Mouse (Mus musculus) limb, embryonic 14.5 days (tissue): ENCODE measurements around the gene Tmem38b. TPM values are rescaled to one million over a fixed set of nuclear protein-coding genes. Genes with fewer than 3 reads are reported as not detected.

ENCODE experiments used
- ATAC-seq: fragments of 200-750 bp; cut with Nextera tagmentation; 2 replicates; pipeline ENCODE4 v1.8.0; 2017; ENCODE audit warnings: low read depth, moderate number of reproducible peaks, moderate TSS enrichment; ENCODE audit not compliant: low FRiP score
- DNase-seq: peaks from one replicate; pipeline ENCODE4 v3.0.0-alpha.2; 2015; ENCODE audit warnings: low spot score
- H3K27ac ChIP-seq: fragments of 300-500 bp; sonication (generic); replicated peaks from 2 replicates; pipeline ENCODE4 v1.5.1; 2014; ENCODE audit warnings: low read depth, mild to moderate bottlenecking, low read length, moderate library complexity, mixed read lengths
- H3K27me3 ChIP-seq: fragments of 300-500 bp; sonication (generic); 2 replicates; pipeline ENCODE4 v1.6.1; 2014; ENCODE audit warnings: low read length, mixed read lengths; ENCODE audit not compliant: control insufficient read depth, insufficient read depth
- H3K36me3 ChIP-seq: fragments of 300-500 bp; sonication (generic); 2 replicates; pipeline ENCODE4 v1.6.1; 2014; ENCODE audit warnings: mild to moderate bottlenecking, low read length, moderate library complexity, mixed read lengths; ENCODE audit not compliant: control insufficient read depth, insufficient read depth
- H3K4me1 ChIP-seq: fragments of 300-500 bp; sonication (generic); 2 replicates; pipeline ENCODE4 v1.6.1; 2014; ENCODE audit warnings: antibody characterized with exemption, low read length, mixed read lengths; ENCODE audit not compliant: control insufficient read depth, insufficient read depth
- H3K4me2 ChIP-seq: fragments of 300-500 bp; sonication (generic); replicated peaks from 2 replicates; pipeline ENCODE4 v1.6.1; 2014; ENCODE audit warnings: low read depth, mild to moderate bottlenecking, low read length, moderate library complexity; ENCODE audit not compliant: severe bottlenecking
- H3K4me3 ChIP-seq: fragments of 300-500 bp; sonication (generic); replicated peaks from 2 replicates; pipeline ENCODE4 v1.5.1; 2014; ENCODE audit warnings: low read length
- H3K9ac ChIP-seq: fragments of 300-500 bp; sonication (generic); 2 replicates; pipeline ENCODE4 v1.6.1; 2014; ENCODE audit warnings: mild to moderate bottlenecking, low read depth, low read length, moderate library complexity; ENCODE audit not compliant: severe bottlenecking
- H3K9me3 ChIP-seq: fragments of 300-500 bp; sonication (generic); 2 replicates; pipeline ENCODE4 v1.6.1; 2016; ENCODE audit warnings: low read length; ENCODE audit not compliant: control insufficient read depth
- POLR2A ChIP-seq: fragments of 200-500 bp; IDR thresholded peaks from 2 replicates; pipeline ENCODE4 v1.8.0; 2012; ENCODE audit warnings: inconsistent platforms, mild to moderate bottlenecking, moderate library complexity, borderline replicate concordance; ENCODE audit not compliant: insufficient read depth, insufficient read length; ENCODE audit errors: extremely low read depth
- WGBS: fragments of 180-500 bp; shearing (Covaris S2); extraction: QIAGEN DNeasy Blood & Tissue Kit; methylation state at CpG from one replicate; pipeline ENCODE4 v1.1.7; 2014; 5-methylcytosine and 5-hydroxymethylcytosine counted together
- polyA plus RNA-seq, 2 experiments: library from polyadenylated mRNA; depleted of rRNA in 1 of 2; stranded (reverse) in 1 of 2; unstranded in 1 of 2; fragments of >200 nt; fragmentation: Nextera tagmentation in 1 of 2; extraction: Ambion mirVana in 1 of 2; gene quantifications; 2 replicates each; pipeline versions ENCODE4 v1.2.1 to v1.2.3; 2012 to 2014

Tmem38b gene
- polyA plus RNA-seq, 2 experiments, result 8.0 to 12.6 TPM

DNA sequence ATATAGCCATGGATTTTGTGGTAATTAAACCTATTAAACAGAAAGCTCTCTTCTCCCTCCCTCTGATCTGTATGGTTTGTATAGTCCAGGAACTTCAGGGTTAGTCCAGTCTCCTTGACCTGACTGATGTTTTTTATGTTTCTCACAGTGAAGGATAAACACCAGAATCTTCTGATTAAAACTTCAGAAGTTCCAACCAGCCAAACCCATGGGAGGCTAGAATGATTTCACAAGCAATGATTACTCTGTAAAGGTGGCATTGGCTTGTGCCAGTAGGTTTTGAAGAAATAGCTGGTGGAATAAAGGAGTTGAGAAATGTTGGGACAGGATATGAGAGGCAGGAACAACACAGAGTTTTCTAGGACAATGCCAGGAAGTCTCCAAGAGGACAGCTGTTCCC is 40.6 kb downstream of the Tmem38b start:
- no peaks in the 10 kb centered on the region for H3K4me1 ChIP-seq
- no peak overlapping the region for H3K27ac ChIP-seq
- peaks cover 4% of the 10 kb centered on the region; the same call in 1 of the 2 replicates for H3K9me3 ChIP-seq
- H3K9ac ChIP-seq, result no peak overlapping the region
- TF ChIP-seq POLR2A, result no peak
- no peaks in the 10 kb centered on the region for H3K27me3 ChIP-seq
- no peak overlapping the region for H3K4me3 ChIP-seq
- ATAC-seq (no peak), DNase-seq (no peak)
- no peaks in the 10 kb centered on the region for H3K36me3 ChIP-seq
- H3K4me2 ChIP-seq, result no peak overlapping the region

GRCm38 (mm10) chr4:53878542-53879417 is 52.9 kb downstream of the Tmem38b start:
- Histone ChIP-seq H3K4me2 (peak overlapping the region; percentile 50), H3K27me3 (no peaks in the 10 kb centered on the region), H3K9ac (peak overlapping the region; percentile 41), H3K27ac (0 out of 2 replicates have a peak overlapping the region, but pooled peaks have one; percentile 30), H3K36me3 (no peaks in the 10 kb centered on the region), H3K9me3 (no peaks in the 10 kb centered on the region), H3K4me3 (peak overlapping the region; percentile 22), H3K4me1 (peaks cover 15% of the 10 kb centered on the region; the same call in 1 of the 2 replicates)
- 24% methylated on average over 24 of the region's 24 CpGs for WGBS
- no peak for TF ChIP-seq POLR2A
- ATAC-seq (peak; percentile 28; the same call in 1 of the 2 replicates), DNase-seq (peak; percentile 53)

GRCm38 (mm10) chr4:53882921-53883682 is 57.3 kb downstream of the Tmem38b start:
- Histone ChIP-seq H3K4me3 (no peak overlapping the region), H3K4me1 (peaks cover 19% of the 10 kb centered on the region; the same call in 1 of the 2 replicates), H3K27me3 (0 out of 2 replicates have a peak, but pooled peaks cover 3% of the 10 kb centered on the region), H3K4me2 (no peak overlapping the region), H3K36me3 (no peaks in the 10 kb centered on the region), H3K9ac (no peak overlapping the region), H3K27ac (no peak overlapping the region), H3K9me3 (no peaks in the 10 kb centered on the region)
- no peak for TF ChIP-seq POLR2A
- ATAC-seq (no peak), DNase-seq (no peak)
- 57% methylated on average over 17 of the region's 17 CpGs for WGBS

DNA sequence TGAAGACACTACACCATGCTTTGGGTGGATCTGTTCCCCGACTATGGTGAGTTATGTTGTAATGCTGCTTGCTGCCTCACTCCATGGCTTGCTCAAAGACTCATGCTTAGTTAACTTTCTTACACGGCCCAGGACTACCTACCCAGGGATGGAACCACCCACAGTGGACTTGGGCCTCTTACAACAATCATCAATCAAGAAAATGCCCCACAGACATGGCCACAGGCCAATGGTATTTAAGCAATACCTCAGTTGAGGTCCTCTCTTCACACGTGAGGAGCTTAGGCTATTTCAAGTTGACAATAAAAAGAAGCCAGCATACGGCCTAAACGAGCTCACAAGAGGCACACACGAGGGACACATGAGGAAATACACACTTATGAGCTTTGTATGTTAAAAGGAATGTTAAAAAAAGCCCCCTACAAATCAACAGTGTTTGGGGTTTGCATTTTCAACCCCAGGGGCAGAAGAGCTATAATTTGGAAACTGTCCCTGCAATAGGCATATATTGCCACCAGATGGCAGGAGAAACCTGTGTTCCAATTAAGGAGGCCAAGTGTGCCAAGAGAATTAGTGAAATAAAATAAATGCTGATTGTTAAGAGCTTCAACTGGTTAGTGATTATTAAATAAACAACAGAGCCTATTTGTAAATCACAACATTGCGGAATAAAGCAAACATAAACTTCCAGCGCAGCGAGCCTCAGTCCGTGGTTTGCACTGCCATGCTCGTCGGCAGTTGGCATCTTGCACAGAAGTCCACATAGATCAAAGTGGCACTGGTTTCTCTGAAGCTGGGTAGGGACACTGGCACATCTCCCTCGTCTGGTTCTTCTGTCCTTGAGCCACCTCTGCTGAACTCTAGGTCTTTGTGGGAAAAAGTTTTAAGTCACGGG is 58.8 kb downstream of the Tmem38b start:
- no peak for TF ChIP-seq POLR2A
- Histone ChIP-seq H3K9ac (no peak overlapping the region), H3K4me2 (no peak overlapping the region), H3K4me3 (no peak overlapping the region), H3K4me1 (0 out of 2 replicates have a peak, but pooled peaks cover 8% of the 10 kb centered on the region), H3K36me3 (no peaks in the 10 kb centered on the region), H3K27ac (no peak overlapping the region), H3K27me3 (0 out of 2 replicates have a peak, but pooled peaks cover 3% of the 10 kb centered on the region), H3K9me3 (no peaks in the 10 kb centered on the region)
- WGBS, result 62% methylated on average over 14 of the region's 14 CpGs
- ATAC-seq (no peak), DNase-seq (peak; percentile 71)
